Mouse (Mus musculus): ENCODE data around the gene Pigc.

- TF ChIP-seq GATA2 (IDR thresholded peaks at IDR 0.05; ENCODE audit: borderline replicate concordance, low read depth, low read length) (no peak), TAL1 (conservative IDR thresholded peaks at IDR 0.05; ENCODE audit: low read depth, low read length) (no peak), GATA1 (IDR thresholded peaks at IDR 0.05; ENCODE audit: borderline replicate concordance, low read length) (no peak), CTCF (IDR thresholded peaks at IDR 0.05; ENCODE audit: low read depth, low read length) (no peak), POLR2AphosphoS5 (IDR thresholded peaks at IDR 0.05; ENCODE audit: insufficient replicate concordance, low read depth, low read length) (no peak)
Measured at GRCm38 (mm10) chr1:161998781-161999180, 29.8 kb downstream of the Pigc start.

All from G1E (cell line).